19 mouse cellular contexts compared by ENCODE assay signal in genomic region chr11:109305680-109306079, GRCm38 (mm10). TPM values are rescaled to one million over a fixed set of nuclear protein-coding genes. Genes with fewer than 3 reads are reported as not detected.
"Had no signal": no experiment of that assay in that cellular context is flagged by ENCODE, and none has a peak within 500 bp of the region (broad histone marks: within the 10 kb centered on the region; RNA-seq: fewer than 3 reads in every experiment).

No protein-coding gene starts in this region.

- H3K4me2 ChIP-seq: lung, embryonic 14.5 days; midbrain, embryonic 12.5 days; neural tube, embryonic 13.5 days; neural tube, embryonic 15.5 days had no signal

- H3K9ac ChIP-seq: lung, embryonic 14.5 days; midbrain, embryonic 12.5 days; neural tube, embryonic 13.5 days; neural tube, embryonic 15.5 days had no signal

- H3K4me3 ChIP-seq: midbrain, embryonic 10.5 days; midbrain, embryonic 12.5 days; myocyte; neural tube, embryonic 13.5 days; neural tube, embryonic 15.5 days had no signal

- H3K36me3 ChIP-seq: midbrain, embryonic 10.5 days; midbrain, embryonic 12.5 days; neural tube, embryonic 13.5 days; neural tube, embryonic 15.5 days had no signal

- ATAC-seq: midbrain, embryonic 16.5 days had no signal

- DNase-seq: lung, adult 18-20 months; lung, embryonic 14.5 days; lung, postnatal 10 days; lung, postnatal 4 days; midbrain, embryonic 14.5 days; retina, postnatal 1 day; right cerebral cortex, adult 18-20 months; right cerebral cortex, postnatal 25 days; right cerebral cortex, postnatal 4 days; spleen, adult 18-20 months; thymus, adult 18-20 months; thymus, postnatal 14 days; thymus, postnatal 36 days had no signal

- H3K27me3 ChIP-seq: neural tube, embryonic 13.5 days; neural tube, embryonic 15.5 days had no signal

- H3K9me3 ChIP-seq: midbrain, embryonic 10.5 days; midbrain, embryonic 12.5 days; neural tube, embryonic 15.5 days had no signal

- H3K27ac ChIP-seq: midbrain, embryonic 10.5 days; midbrain, embryonic 12.5 days; neural tube, embryonic 13.5 days; neural tube, embryonic 15.5 days had no signal

- H3K4me1 ChIP-seq: midbrain, embryonic 12.5 days; neural tube, embryonic 13.5 days; neural tube, embryonic 15.5 days had no signal

RNA-seq across cellular contexts. Expression of gene Rgs9, which starts 7.8 kb away (rescaled TPM):
- polyA plus RNA-seq: myocyte had no signal
